In the genomic region with DNA sequence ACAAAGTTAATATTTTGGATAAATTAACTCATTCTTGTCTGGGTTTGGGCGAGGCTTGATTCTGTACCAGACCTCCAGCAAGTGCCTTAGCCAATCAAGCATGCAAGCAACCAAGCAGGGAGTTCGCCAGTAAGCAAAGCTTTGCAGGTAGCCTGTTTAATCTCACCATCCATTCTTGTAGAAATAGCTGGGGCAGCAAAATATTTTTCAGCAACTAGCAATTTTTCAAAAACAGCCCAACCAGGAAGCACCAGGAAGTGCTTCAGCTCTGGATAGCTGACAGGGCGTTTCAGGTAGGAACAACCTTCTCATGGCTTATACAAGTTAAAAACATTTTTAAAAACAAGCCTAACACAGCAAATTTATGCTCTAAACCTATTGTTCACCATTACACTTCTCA, we compare ENCODE assay signal across 21 mouse cellular contexts. TPM values are rescaled to one million over a fixed set of nuclear protein-coding genes. Genes with fewer than 3 reads are reported as not detected.
DNase-seq lines count a peak whose midpoint lies in the region; ATAC-seq and TF ChIP-seq lines count a peak whose summit lies in the region.
"Had no signal": no experiment of that assay in that cellular context is flagged by ENCODE, and none has a peak within 500 bp of the region (broad histone marks: within the 10 kb centered on the region; RNA-seq: fewer than 3 reads in every experiment).

No protein-coding gene starts in this region.

- no peak for TF ChIP-seq POLR2A in bone marrow, adult 2 months (IDR thresholded peaks at IDR 0.05; ENCODE audit: borderline replicate concordance, control insufficient read depth, low read depth, low read length)
- TF ChIP-seq POLR2A in cortical plate, adult 2 months (IDR thresholded peaks at IDR 0.05; ENCODE audit: extremely low read depth, insufficient read depth, low read length) = no peak

- H3K27ac ChIP-seq in kidney, embryonic 15.5 days = 0 out of 2 replicates have a peak overlapping the region, but pooled peaks have one; percentile 49
- 0 out of 2 replicates have a peak overlapping the region, but pooled peaks have one; percentile 25 for H3K27ac ChIP-seq in bone marrow, adult 2 months (ENCODE audit: control insufficient read depth, insufficient read depth, low read depth, low read length, poor library complexity)
- peak overlapping the region; percentile 10; the same call in 1 of the 2 replicates for H3K27ac ChIP-seq in cortical plate, adult 2 months (ENCODE audit: insufficient read depth, low read length)
- H3K27ac ChIP-seq in liver, embryonic 14.5 days = no peak overlapping the region
- H3K27ac ChIP-seq: hindbrain, embryonic 14.5 days; limb, embryonic 12.5 days; midbrain, embryonic 12.5 days; stomach, embryonic 15.5 days had no signal

- H3K4me1 ChIP-seq in kidney, embryonic 15.5 days = 0 out of 2 replicates have a peak, but pooled peaks cover 8% of the 10 kb centered on the region
- peaks cover 3% of the 10 kb centered on the region for H3K4me1 ChIP-seq in bone marrow, adult 2 months (ENCODE audit: control insufficient read depth, insufficient read depth, low read length)
- no peaks in the 10 kb centered on the region; the same call in 1 of the 2 replicates for H3K4me1 ChIP-seq in cortical plate, adult 2 months (ENCODE audit: control insufficient read depth, insufficient read depth, low read length)
- peaks cover 40 to 55% of the 10 kb centered on the region in 2 experiments for H3K4me1 ChIP-seq in liver, embryonic 14.5 days (replicated peaks; ENCODE audit: control insufficient read depth in 2 of 2, insufficient read depth in 2 of 2, low read length in 1 of 2)
- H3K4me1 ChIP-seq: limb, embryonic 12.5 days; midbrain, embryonic 12.5 days; stomach, embryonic 15.5 days had no signal

- H3K9ac ChIP-seq in kidney, embryonic 15.5 days = no peak overlapping the region
- no peak overlapping the region for H3K9ac ChIP-seq in liver, embryonic 14.5 days (replicated peaks)
- H3K9ac ChIP-seq: hindbrain, embryonic 14.5 days; limb, embryonic 12.5 days; midbrain, embryonic 12.5 days; stomach, embryonic 15.5 days had no signal

- TF ChIP-seq CTCF in bone marrow, adult 2 months (IDR thresholded peaks at IDR 0.05; ENCODE audit: control insufficient read depth, insufficient read depth, low read length) = no peak
- TF ChIP-seq CTCF in cortical plate, adult 2 months (IDR thresholded peaks at IDR 0.05; ENCODE audit: extremely low read depth, insufficient read depth, low read length) = no peak
- TF ChIP-seq CTCF in liver, embryonic 14.5 days (IDR thresholded peaks at IDR 0.05; ENCODE audit: low read depth) = no peak

- H3K4me3 ChIP-seq in kidney, embryonic 15.5 days (replicated peaks) = no peak overlapping the region
- peak overlapping the region; percentile 20 for H3K4me3 ChIP-seq in bone marrow, adult 2 months (replicated peaks; ENCODE audit: control insufficient read depth, low read depth, low read length)
- no peak overlapping the region for H3K4me3 ChIP-seq in cortical plate, adult 2 months (ENCODE audit: insufficient read depth, low read length)
- H3K4me3 ChIP-seq in liver, embryonic 14.5 days (ENCODE audit: insufficient read depth in 1 of 2, low read depth in 2 of 2, low read length in 2 of 2) = no peak overlapping the region
- H3K4me3 ChIP-seq: limb, embryonic 12.5 days; midbrain, embryonic 12.5 days; myocyte; stomach, embryonic 15.5 days had no signal

- no peaks in the 10 kb centered on the region for H3K36me3 ChIP-seq in kidney, embryonic 15.5 days
- no peaks in the 10 kb centered on the region for H3K36me3 ChIP-seq in liver, embryonic 14.5 days (replicated peaks; ENCODE audit: control insufficient read depth, insufficient read depth, low read depth)
- H3K36me3 ChIP-seq: limb, embryonic 12.5 days; midbrain, embryonic 12.5 days; stomach, embryonic 15.5 days had no signal

- H3K4me2 ChIP-seq in kidney, embryonic 15.5 days = no peak overlapping the region
- H3K4me2 ChIP-seq in liver, embryonic 14.5 days (ENCODE audit: low read depth) = peak overlapping the region; percentile 19; the same call in 1 of the 2 replicates
- H3K4me2 ChIP-seq: hindbrain, embryonic 14.5 days; limb, embryonic 12.5 days; midbrain, embryonic 12.5 days; stomach, embryonic 15.5 days had no signal

- H3K9me3 ChIP-seq in kidney, embryonic 15.5 days (replicated peaks) = no peaks in the 10 kb centered on the region
- H3K9me3 ChIP-seq in liver, embryonic 14.5 days (ENCODE audit: control insufficient read depth, low read length) = no peaks in the 10 kb centered on the region
- H3K9me3 ChIP-seq: limb, embryonic 12.5 days; midbrain, embryonic 12.5 days; stomach, embryonic 15.5 days had no signal

- TF ChIP-seq EP300 in liver, embryonic 14.5 days (IDR thresholded peaks at IDR 0.05; ENCODE audit: low read depth) = no peak

- H3K27me3 ChIP-seq in kidney, embryonic 15.5 days = no peaks in the 10 kb centered on the region
- no peaks in the 10 kb centered on the region for H3K27me3 ChIP-seq in liver, embryonic 14.5 days (ENCODE audit: control insufficient read depth, insufficient read depth, low read length)
- H3K27me3 ChIP-seq: limb, embryonic 12.5 days; midbrain, embryonic 12.5 days; Patski; stomach, embryonic 15.5 days had no signal

- 61% methylated on average over 3 of the region's 3 CpGs for WGBS in kidney, embryonic 15.5 days
- 27% methylated on average over 3 of the region's 3 CpGs for WGBS in bone marrow, adult 2 months
- 60% methylated on average over 3 of the region's 3 CpGs for WGBS in liver, embryonic 14.5 days (ENCODE audit: insufficient replicate concordance)

- ATAC-seq in kidney, embryonic 15.5 days (replicated peaks; ENCODE audit: low FRiP score) = no peak
- no peak for ATAC-seq in liver, embryonic 14.5 days (ENCODE audit: insufficient read depth)
- ATAC-seq in megakaryocyte progenitor cell, adult 5-6 weeks (replicated peaks; ENCODE audit: poor library complexity) = no peak
- ATAC-seq: forebrain, embryonic 14.5 days; Patski had no signal

- no peak for DNase-seq in kidney, postnatal 10 days
- DNase-seq in liver, embryonic 14.5 days (ENCODE audit: low read depth in 3 of 3, low spot score in 3 of 3) = no peak
- no peak for DNase-seq in c-Kit-positive CD71-positive TER-119-positive erythroid progenitor cells, embryonic 14.5 days (ENCODE audit: low spot score)
- DNase-seq: cerebellum, adult 18-20 months; embryo, embryonic 11 days; heart, adult 18-20 months; retina, postnatal 1 day had no signal

RNA-seq across cellular contexts. Expression of a gene that starts 5.5 kb away (rescaled TPM):
- 1.7 and 2.1 TPM in 2 replicates for polyA plus RNA-seq in kidney, embryonic 15.5 days (2015; fragmentation: Nextera tagmentation; extraction: Ambion mirVana)
- 18.2 and 26.2 TPM in 2 replicates for polyA plus RNA-seq in bone marrow, adult 2 months (2011; ENCODE audit: insufficient read depth, insufficient read length, low replicate concordance, missing spikeins)
- polyA plus RNA-seq in cortical plate, adult 2 months (2012; rRNA removed) = 1.6 and 2.3 TPM in 2 replicates
- polyA plus RNA-seq in liver, embryonic 14.5 days (2012; rRNA removed) = 2.4 and 3.2 TPM in 2 replicates
- polyA plus RNA-seq in liver, embryonic 14.5 days (2014; fragmentation: Nextera tagmentation; extraction: Ambion mirVana) = 6.2 and 7.6 TPM in 2 replicates
- 129 and 147 TPM in 2 replicates for total RNA-seq in megakaryocyte progenitor cell, adult 5-6 weeks (2015)
- total RNA-seq in megakaryocyte progenitor cell, adult 5-6 weeks (2017) = 54.3 and 57.2 TPM in 2 replicates

RNA-seq across cellular contexts. Expression of a gene that starts 17.9 kb away (rescaled TPM):
- polyA plus RNA-seq in kidney, embryonic 15.5 days (2015; fragmentation: Nextera tagmentation; extraction: Ambion mirVana) = 0.32 TPM in 1 of 2 replicates, not detected in the other
- polyA plus RNA-seq in bone marrow, adult 2 months (2011; ENCODE audit: insufficient read depth, insufficient read length, low replicate concordance, missing spikeins) = 7.7 TPM in 1 of 2 replicates, not detected in the other
- polyA plus RNA-seq in cortical plate, adult 2 months (2012; rRNA removed) = 1.4 and 2.4 TPM in 2 replicates
- polyA plus RNA-seq in liver, embryonic 14.5 days (2012; rRNA removed) = 0.06 and 0.27 TPM in 2 replicates
- polyA plus RNA-seq in liver, embryonic 14.5 days (2014; fragmentation: Nextera tagmentation; extraction: Ambion mirVana) = 0.35 and 0.51 TPM in 2 replicates
- total RNA-seq in megakaryocyte progenitor cell, adult 5-6 weeks (2015) = 16.8 and 24.5 TPM in 2 replicates
- total RNA-seq in megakaryocyte progenitor cell, adult 5-6 weeks (2017) = 56.3 and 82.0 TPM in 2 replicates
- polyA plus RNA-seq: hindbrain, embryonic 14.5 days; limb, embryonic 12.5 days had no signal

RNA-seq across cellular contexts. Expression of a gene that starts 30.8 kb away (rescaled TPM):
- polyA plus RNA-seq in kidney, embryonic 15.5 days (2015; fragmentation: Nextera tagmentation; extraction: Ambion mirVana) = 0.93 and 1.0 TPM in 2 replicates
- 9.1 and 13.8 TPM in 2 replicates for polyA plus RNA-seq in bone marrow, adult 2 months (2011; ENCODE audit: insufficient read depth, insufficient read length, low replicate concordance, missing spikeins)
- polyA plus RNA-seq in cortical plate, adult 2 months (2012; rRNA removed) = 1.6 and 1.9 TPM in 2 replicates
- polyA plus RNA-seq in liver, embryonic 14.5 days (2012; rRNA removed) = 0.34 and 0.56 TPM in 2 replicates
- polyA plus RNA-seq in liver, embryonic 14.5 days (2014; fragmentation: Nextera tagmentation; extraction: Ambion mirVana) = 0.51 and 0.57 TPM in 2 replicates
- 26.0 and 37.5 TPM in 2 replicates for total RNA-seq in megakaryocyte progenitor cell, adult 5-6 weeks (2015)
- total RNA-seq in megakaryocyte progenitor cell, adult 5-6 weeks (2017) = 25.2 and 29.4 TPM in 2 replicates

RNA-seq across cellular contexts. Expression of a gene that starts 32.8 kb away (rescaled TPM):
- not detected in 2 replicates for polyA plus RNA-seq in kidney, embryonic 15.5 days (2015; fragmentation: Nextera tagmentation; extraction: Ambion mirVana)
- not detected in 2 replicates for polyA plus RNA-seq in bone marrow, adult 2 months (2011; ENCODE audit: insufficient read depth, insufficient read length, low replicate concordance, missing spikeins)
- not detected in 2 replicates for polyA plus RNA-seq in cortical plate, adult 2 months (2012; rRNA removed)
- not detected in 2 replicates for polyA plus RNA-seq in liver, embryonic 14.5 days (2012; rRNA removed)
- not detected in 2 replicates for polyA plus RNA-seq in liver, embryonic 14.5 days (2014; fragmentation: Nextera tagmentation; extraction: Ambion mirVana)
- not detected in 2 replicates for total RNA-seq in megakaryocyte progenitor cell, adult 5-6 weeks (2015)
- not detected in 2 replicates for total RNA-seq in megakaryocyte progenitor cell, adult 5-6 weeks (2017)
- total RNA-seq: neutrophil, adult 5-6 weeks had no signal
- polyA plus RNA-seq: forebrain, embryonic 14.5 days; hindbrain, embryonic 14.5 days; large intestine, adult 2 months; limb, embryonic 12.5 days; lung, embryonic 16.5 days; midbrain, embryonic 12.5 days; myocyte; Patski; stomach, embryonic 15.5 days had no signal
